Mouse (Mus musculus): ENCODE measurements around the gene Mdm2.

GRCm38 (mm10) chr10:117714928-117715500, 4.5 kb upstream of the Mdm2 start:
- TF ChIP-seq POLR2A (IDR thresholded peaks at IDR 0.05; ENCODE audit: low read depth, low read length) (no peak), CTCF (IDR thresholded peaks at IDR 0.05; ENCODE audit: extremely low read depth, insufficient read depth, insufficient read length, insufficient replicate concordance) (no peak)
